8 mouse cellular contexts compared by ENCODE assay signal in genomic region chr4:155564315-155565069, GRCm38 (mm10). TPM values are rescaled to one million over a fixed set of nuclear protein-coding genes. Genes with fewer than 3 reads are reported as not detected.
DNase-seq lines count a peak whose midpoint lies in the region; ATAC-seq and TF ChIP-seq lines count a peak whose summit lies in the region.

No protein-coding gene starts in this region.

- H3K9me3 ChIP-seq in forebrain, embryonic 13.5 days (replicated peaks): no peaks in the 10 kb centered on the region
- H3K9me3 ChIP-seq in hindbrain, embryonic 10.5 days: no peaks in the 10 kb centered on the region
- no peaks in the 10 kb centered on the region for H3K9me3 ChIP-seq in limb, embryonic 15.5 days
- no peaks in the 10 kb centered on the region for H3K9me3 ChIP-seq in midbrain, postnatal 0 days (ENCODE audit: low read length)

- peaks cover 36% of the 10 kb centered on the region for H3K4me1 ChIP-seq in forebrain, embryonic 13.5 days
- peaks cover 54% of the 10 kb centered on the region for H3K4me1 ChIP-seq in hindbrain, embryonic 10.5 days (replicated peaks)
- H3K4me1 ChIP-seq in limb, embryonic 15.5 days: peaks cover 37% of the 10 kb centered on the region
- H3K4me1 ChIP-seq in midbrain, postnatal 0 days (ENCODE audit: insufficient read depth, low read length): peaks cover 11% of the 10 kb centered on the region; the same call in 1 of the 2 replicates

- peak overlapping the region; percentile 65 for H3K4me3 ChIP-seq in forebrain, embryonic 13.5 days
- peak overlapping the region; percentile 86 for H3K4me3 ChIP-seq in hindbrain, embryonic 10.5 days
- peak overlapping the region; percentile 90 for H3K4me3 ChIP-seq in limb, embryonic 15.5 days
- H3K4me3 ChIP-seq in midbrain, postnatal 0 days (ENCODE audit: low read depth, low read length): peak overlapping the region; percentile 83

- 18% methylated on average over 20 of the region's 20 CpGs for WGBS in forebrain, embryonic 13.5 days
- 19% methylated on average over 20 of the region's 20 CpGs for WGBS in hindbrain, embryonic 10.5 days
- 10% methylated on average over 20 of the region's 20 CpGs for WGBS in limb, embryonic 15.5 days
- 18% methylated on average over 20 of the region's 20 CpGs for WGBS in midbrain, postnatal 0 days

- TF ChIP-seq CTCF in midbrain, postnatal 0 days (IDR thresholded peaks at IDR 0.05): no peak

- peaks cover 23% of the 10 kb centered on the region for H3K36me3 ChIP-seq in forebrain, embryonic 13.5 days (ENCODE audit: poor library complexity, severe bottlenecking)
- H3K36me3 ChIP-seq in hindbrain, embryonic 10.5 days: peaks cover 25% of the 10 kb centered on the region
- H3K36me3 ChIP-seq in limb, embryonic 15.5 days: peaks cover 15% of the 10 kb centered on the region
- H3K36me3 ChIP-seq in midbrain, postnatal 0 days (ENCODE audit: insufficient read depth, low read length): peaks cover 17% of the 10 kb centered on the region

- H3K27ac ChIP-seq in forebrain, embryonic 13.5 days: peak overlapping the region; percentile 83
- peak overlapping the region; percentile 94 for H3K27ac ChIP-seq in hindbrain, embryonic 10.5 days
- peak overlapping the region; percentile 91 for H3K27ac ChIP-seq in limb, embryonic 15.5 days
- peak overlapping the region; percentile 94 for H3K27ac ChIP-seq in midbrain, postnatal 0 days (ENCODE audit: low read depth, low read length)

- H3K9ac ChIP-seq in forebrain, embryonic 13.5 days: peak overlapping the region; percentile 77
- H3K9ac ChIP-seq in limb, embryonic 15.5 days: peak overlapping the region; percentile 82
- peak overlapping the region; percentile 72 for H3K9ac ChIP-seq in midbrain, postnatal 0 days (replicated peaks; ENCODE audit: low read length, poor library complexity, severe bottlenecking)

- no peak for ATAC-seq in forebrain, embryonic 13.5 days
- ATAC-seq in limb, embryonic 15.5 days (ENCODE audit: insufficient number of reproducible peaks, low FRiP score, low TSS enrichment, low read depth): no peak
- no peak for ATAC-seq in midbrain, postnatal 0 days (ENCODE audit: low FRiP score)

- DNase-seq in cerebellum, adult 18-20 months: peak; percentile 34 to 42
- no peak for DNase-seq in cerebellum, postnatal 36 days
- DNase-seq in R1 (ENCODE audit: low read depth, low spot score): peak; percentile 80
- DNase-seq in hindbrain, embryonic 10.5 days (ENCODE audit: low spot score): no peak
- peak; percentile 31 for DNase-seq in midbrain, postnatal 0 days (ENCODE audit: low spot score)
- no peak for DNase-seq in T-cell, adult 2 months (ENCODE audit: low spot score)

- H3K27me3 ChIP-seq in forebrain, embryonic 13.5 days: no peaks in the 10 kb centered on the region
- no peaks in the 10 kb centered on the region for H3K27me3 ChIP-seq in hindbrain, embryonic 10.5 days (ENCODE audit: insufficient read depth, poor library complexity, severe bottlenecking)
- H3K27me3 ChIP-seq in limb, embryonic 15.5 days: no peaks in the 10 kb centered on the region
- H3K27me3 ChIP-seq in midbrain, postnatal 0 days (ENCODE audit: insufficient read depth, low read length): no peaks in the 10 kb centered on the region

- peak overlapping the region; percentile 85 for H3K4me2 ChIP-seq in forebrain, embryonic 13.5 days
- H3K4me2 ChIP-seq in limb, embryonic 15.5 days: peak overlapping the region; percentile 63
- H3K4me2 ChIP-seq in midbrain, postnatal 0 days (ENCODE audit: low read depth, low read length, poor library complexity, severe bottlenecking): peak overlapping the region; percentile 78

RNA-seq across cellular contexts. Expression of gene Nadk, which starts 2.3 kb away (rescaled TPM):
- 88.7 and 91.9 TPM in 2 replicates for polyA plus RNA-seq in forebrain, embryonic 13.5 days (2015; fragmentation: Nextera tagmentation; extraction: Ambion mirVana)
- 102 and 107 TPM in 2 replicates for polyA plus RNA-seq in hindbrain, embryonic 10.5 days (2016; fragmentation: Nextera tagmentation; extraction: Ambion mirVana)
- 85.7 and 90.6 TPM in 2 replicates for polyA plus RNA-seq in limb, embryonic 15.5 days (2015; fragmentation: Nextera tagmentation; extraction: Ambion mirVana)
- total RNA-seq in midbrain, postnatal 0 days (2014; rRNA removed): 69.1 and 81.6 TPM in 2 replicates
- 48.2 and 56.6 TPM in 2 replicates for polyA plus RNA-seq in midbrain, postnatal 0 days (2015; fragmentation: Nextera tagmentation; extraction: Ambion mirVana)

RNA-seq across cellular contexts. Expression of gene Slc35e2, which starts 36.7 kb away (rescaled TPM):
- 10.6 and 10.7 TPM in 2 replicates for polyA plus RNA-seq in forebrain, embryonic 13.5 days (2015; fragmentation: Nextera tagmentation; extraction: Ambion mirVana)
- 12.0 and 13.4 TPM in 2 replicates for polyA plus RNA-seq in hindbrain, embryonic 10.5 days (2016; fragmentation: Nextera tagmentation; extraction: Ambion mirVana)
- polyA plus RNA-seq in limb, embryonic 15.5 days (2015; fragmentation: Nextera tagmentation; extraction: Ambion mirVana): 6.8 and 7.4 TPM in 2 replicates
- total RNA-seq in midbrain, postnatal 0 days (2014; rRNA removed): 65.1 and 74.9 TPM in 2 replicates
- polyA plus RNA-seq in midbrain, postnatal 0 days (2015; fragmentation: Nextera tagmentation; extraction: Ambion mirVana): 14.7 and 14.8 TPM in 2 replicates

Comparison
In these comparisons a context has a peak if more than half of its experiments do, and no peak if none do; other contexts are left out.
1. DNase-seq: peak in cerebellum, adult 18-20 months (2 of 2), R1 (single experiment) and midbrain, postnatal 0 days (single experiment); none in cerebellum, postnatal 36 days (0 of 2), hindbrain, embryonic 10.5 days (single experiment) and T-cell, adult 2 months (single experiment).
2. Peak in every context shown above with its lines, with median percentiles within 50 percentile points of each other: H3K27ac ChIP-seq, H3K4me2 ChIP-seq, H3K4me3 ChIP-seq and H3K9ac ChIP-seq.